In the genomic region with DNA sequence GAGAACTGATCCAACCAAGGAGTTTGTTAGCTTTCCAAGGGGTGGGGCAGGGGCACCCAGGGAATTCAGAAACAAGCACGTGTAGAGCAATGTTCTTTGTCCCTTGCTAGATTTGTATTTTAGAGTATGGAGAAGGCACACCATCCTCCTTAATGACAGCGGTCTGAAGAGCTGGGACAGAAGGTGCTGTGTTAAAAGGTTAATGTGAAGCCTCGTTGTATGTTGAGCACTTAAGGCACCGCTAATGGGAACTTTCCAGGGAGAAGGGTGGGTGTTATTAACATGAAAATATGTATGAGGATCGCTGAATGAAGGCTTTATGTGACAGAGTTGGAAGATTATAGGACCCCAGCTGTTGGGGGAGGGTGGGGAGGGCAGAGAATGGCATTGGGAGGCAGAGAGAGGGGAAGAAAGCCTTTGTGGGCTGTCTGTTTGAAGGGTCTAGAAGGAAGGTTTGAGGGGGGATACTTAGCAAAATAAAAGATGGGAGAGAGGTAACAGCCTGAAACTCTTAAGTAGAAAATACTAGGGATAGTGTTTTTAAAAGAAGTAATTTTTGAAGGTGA, we compare ENCODE assay signal across 13 mouse cellular contexts.
"Had no signal": no experiment of that assay in that cellular context is flagged by ENCODE, and none has a peak within 500 bp of the region (broad histone marks: within the 10 kb centered on the region; RNA-seq: fewer than 3 reads in every experiment).

No protein-coding gene starts in this region.

- DNase-seq: kidney, adult 9 months; kidney, postnatal 36 days; left cerebral cortex, postnatal 4 days; lung, embryonic 14.5 days; lung, postnatal 10 days; lung, postnatal 4 days; midbrain, embryonic 14.5 days; thymus, postnatal 4 days had no signal

- H3K4me2 ChIP-seq: limb, embryonic 13.5 days; lung, embryonic 14.5 days; neural tube, embryonic 12.5 days had no signal

- H3K4me1 ChIP-seq: limb, embryonic 13.5 days; neural tube, embryonic 12.5 days had no signal

- H3K27me3 ChIP-seq: limb, embryonic 13.5 days; neural tube, embryonic 12.5 days had no signal

- H3K27ac ChIP-seq: kidney, postnatal 0 days; layer of hippocampus, adult 2 months; limb, embryonic 13.5 days; neural tube, embryonic 12.5 days; stomach, postnatal 0 days had no signal

- H3K36me3 ChIP-seq: limb, embryonic 13.5 days; neural tube, embryonic 12.5 days had no signal

- H3K9ac ChIP-seq: limb, embryonic 13.5 days; lung, embryonic 14.5 days; neural tube, embryonic 12.5 days had no signal

- H3K9me3 ChIP-seq: neural tube, embryonic 12.5 days had no signal

- H3K4me3 ChIP-seq: layer of hippocampus, adult 2 months; limb, embryonic 13.5 days; neural tube, embryonic 12.5 days had no signal
